Mouse (Mus musculus) brain, embryonic 14.5 days (tissue): ENCODE measurements around the gene Gm21897.

Source experiments
- CTCF ChIP-seq: fragments of 200-500 bp; IDR thresholded peaks from 2 replicates; pipeline ENCODE4 v1.5.1; 2012; ENCODE audit warnings: inconsistent platforms, mild to moderate bottlenecking, moderate library complexity, borderline replicate concordance; ENCODE audit not compliant: insufficient read depth, insufficient read length; ENCODE audit errors: extremely low read depth
- POLR2A ChIP-seq: fragments of 200-500 bp; IDR thresholded peaks from 2 replicates; pipeline ENCODE4 v1.6.1; 2012; ENCODE audit warnings: mild to moderate bottlenecking, inconsistent platforms, borderline replicate concordance; ENCODE audit not compliant: poor library complexity, insufficient read depth, insufficient read length, severe bottlenecking; ENCODE audit errors: extremely low read depth

GRCm38 (mm10) chr16:15349381-15349780 is 32.1 kb downstream of the Gm21897 start:
- TF ChIP-seq CTCF (no peak), POLR2A (no peak)
